Mouse (Mus musculus) forebrain, embryonic 15.5 days (tissue): ENCODE results near the gene Dclk2. TPM values are rescaled to one million over a fixed set of nuclear protein-coding genes. Genes with fewer than 3 reads are reported as not detected.

ENCODE experiments used
- ATAC-seq: fragments of 200-750 bp; cut with Nextera tagmentation; replicated peaks from 2 replicates; pipeline ENCODE4 v1.8.0; 2017; ENCODE audit warnings: mild to moderate bottlenecking, moderate TSS enrichment, moderate library complexity
- H3K27ac ChIP-seq: fragments of 300-500 bp; sonication (generic); replicated peaks from 2 replicates; pipeline ENCODE4 v1.5.1; 2015; ENCODE audit warnings: mild to moderate bottlenecking, inconsistent platforms
- H3K27me3 ChIP-seq: fragments of 300-500 bp; sonication (generic); 2 replicates; pipeline ENCODE4 v1.6.1; 2015; ENCODE audit warnings: inconsistent platforms
- H3K36me3 ChIP-seq: fragments of 300-500 bp; sonication (generic); 2 replicates; pipeline ENCODE4 v1.6.1; 2015; ENCODE audit warnings: mild to moderate bottlenecking, inconsistent platforms
- H3K4me1 ChIP-seq: fragments of 300-500 bp; sonication (generic); 2 replicates; pipeline ENCODE4 v1.6.1; 2015; ENCODE audit warnings: inconsistent platforms
- H3K4me2 ChIP-seq: fragments of 300-500 bp; sonication (generic); replicated peaks from 2 replicates; pipeline ENCODE4 v1.6.1; 2015; ENCODE audit warnings: mild to moderate bottlenecking, inconsistent platforms
- H3K4me3 ChIP-seq: fragments of 300-500 bp; sonication (generic); 2 replicates; pipeline ENCODE4 v1.5.1; 2015; ENCODE audit warnings: mild to moderate bottlenecking, inconsistent platforms
- H3K9ac ChIP-seq: fragments of 300-500 bp; sonication (generic); replicated peaks from 2 replicates; pipeline ENCODE4 v1.6.1; 2015; ENCODE audit warnings: mild to moderate bottlenecking, inconsistent platforms
- H3K9me3 ChIP-seq: fragments of 300-500 bp; sonication (generic); 2 replicates; pipeline ENCODE4 v1.6.1; 2016; ENCODE audit warnings: inconsistent platforms
- WGBS: fragments of 180-500 bp; shearing (Covaris S2); methylation state at CpG from one replicate; pipeline ENCODE4 v1.1.7; 2015; ENCODE audit warnings: mixed read lengths; 5-methylcytosine and 5-hydroxymethylcytosine counted together
- polyA plus RNA-seq: library from polyadenylated mRNA; unstranded; fragments of >200 nt; fragmentation: Nextera tagmentation; extraction: Ambion mirVana; gene quantifications from 2 replicates; pipeline ENCODE4 v1.2.1, GENCODE M21; 2015

Gene Dclk2
- polyA plus RNA-seq, 1 experiment from 2014 or later = 106 TPM

DNA sequence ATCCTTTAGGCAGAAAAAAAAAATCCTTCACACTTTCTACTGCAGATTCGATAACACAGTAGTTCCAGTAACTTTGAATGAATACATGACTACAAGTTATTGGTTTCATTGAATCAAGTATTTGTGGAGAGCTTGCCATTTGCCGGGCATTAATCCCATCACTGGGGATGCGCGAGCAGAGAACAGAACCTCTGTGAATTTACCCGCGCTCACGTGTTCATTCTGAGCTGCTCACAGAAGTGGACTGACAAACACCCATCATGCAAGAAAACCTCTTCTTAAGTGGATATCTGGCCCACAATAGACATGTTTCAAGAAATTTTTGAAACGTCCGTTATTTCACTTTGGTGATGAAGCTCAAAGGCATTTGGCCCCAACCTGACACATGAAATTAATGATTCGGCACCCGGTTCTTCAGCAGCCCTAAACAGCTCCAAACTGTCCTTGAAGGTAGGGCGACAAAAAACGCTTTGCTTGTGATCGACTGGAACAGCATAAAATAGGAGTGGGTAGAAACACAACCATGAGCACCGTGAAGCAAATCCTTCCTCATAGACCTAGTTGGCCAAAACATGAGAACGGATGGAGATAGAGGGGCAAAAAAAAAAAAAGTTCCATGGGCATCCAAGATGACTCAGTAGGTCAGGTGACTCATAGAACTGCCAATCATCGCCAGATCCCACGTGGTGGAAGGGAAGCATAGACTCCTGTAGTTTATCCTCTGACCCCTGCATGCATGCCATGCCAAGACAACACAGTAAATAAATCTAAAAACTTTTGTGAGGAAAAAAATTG lies 726 bp upstream of the Dclk2 start:
- Histone ChIP-seq H3K4me3 (peak overlapping the region; percentile 88), H3K27ac (peak overlapping the region; percentile 97), H3K9ac (peak overlapping the region; percentile 97), H3K4me1 (peaks cover 33% of the 10 kb centered on the region), H3K36me3 (peaks cover 3% of the 10 kb centered on the region; the same call in 1 of the 2 replicates), H3K9me3 (no peaks in the 10 kb centered on the region), H3K4me2 (peak overlapping the region; percentile 78), H3K27me3 (no peaks in the 10 kb centered on the region)
- no peak for ATAC-seq
- WGBS = 67% methylated on average over 18 of the region's 18 CpGs

DNA sequence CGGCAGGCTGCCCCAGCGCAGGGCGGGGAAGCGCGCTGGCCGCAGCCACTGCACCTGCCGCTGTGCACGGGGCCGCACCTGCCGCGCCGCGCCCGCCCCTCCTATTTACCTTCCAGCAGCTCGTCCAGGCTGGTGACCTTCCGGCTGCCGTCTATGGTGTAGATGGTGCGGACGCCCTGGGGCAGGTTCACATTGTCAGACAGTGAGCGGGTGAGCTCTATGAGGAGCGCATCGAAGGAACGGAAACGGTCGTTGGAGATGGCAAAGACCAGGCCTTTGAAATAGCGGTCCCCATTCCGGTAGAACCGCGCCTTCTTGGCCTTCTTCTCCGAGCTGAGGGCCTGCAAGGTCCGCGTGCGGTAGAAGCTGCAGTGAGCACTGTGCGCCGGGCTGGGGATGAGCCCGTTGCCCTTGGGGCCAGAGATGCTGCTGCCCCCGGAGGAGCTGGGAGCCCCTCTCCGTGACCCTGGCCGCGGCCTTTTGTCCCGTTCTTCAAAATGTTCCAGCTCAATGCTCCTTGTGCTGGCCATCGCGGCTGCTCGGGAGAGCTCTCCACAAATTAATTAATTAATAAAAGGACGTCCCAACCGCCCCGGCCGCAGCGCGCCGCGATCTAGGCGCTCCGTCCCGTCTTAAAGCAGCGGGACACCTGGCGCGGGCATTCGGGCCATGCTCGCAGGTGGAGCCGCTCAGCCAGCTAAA lies 860 bp downstream of the Dclk2 start:
- H3K4me2 ChIP-seq = peak overlapping the region; percentile 78
- H3K4me3 ChIP-seq = peak overlapping the region; percentile 88
- H3K36me3 ChIP-seq = peaks cover 4% of the 10 kb centered on the region; the same call in 1 of the 2 replicates
- whole genome bisulfite sequencing = under 1% methylated on average over 61 of the region's 61 CpGs
- no peaks in the 10 kb centered on the region for H3K9me3 ChIP-seq
- H3K4me1 ChIP-seq = peaks cover 40% of the 10 kb centered on the region
- peak overlapping the region; percentile 97 for H3K9ac ChIP-seq
- peak; percentile 53 for ATAC-seq
- H3K27me3 ChIP-seq = no peaks in the 10 kb centered on the region
- H3K27ac ChIP-seq = peak overlapping the region; percentile 97

DNA sequence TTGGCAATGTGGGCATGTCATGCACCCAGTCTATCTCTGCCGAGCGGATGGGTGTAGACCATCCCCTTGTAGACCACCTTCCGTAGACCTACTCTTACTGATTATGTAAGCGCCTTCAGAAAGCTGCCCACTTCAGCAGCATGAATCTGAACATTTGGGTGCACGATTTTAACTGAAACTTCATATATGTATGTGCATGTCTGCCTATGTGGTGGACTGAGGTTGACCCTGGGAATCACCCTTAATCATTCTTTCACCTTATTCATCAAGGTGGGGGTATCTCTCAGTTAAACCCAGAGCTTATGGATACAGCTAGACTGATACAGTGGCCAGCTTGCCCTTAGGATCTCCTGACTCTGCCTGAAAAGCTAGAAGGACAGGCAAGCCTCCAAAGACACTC lies 3.6 kb downstream of the Dclk2 start:
- H3K27ac ChIP-seq = no peak overlapping the region
- no peaks in the 10 kb centered on the region for H3K9me3 ChIP-seq
- WGBS = 93% methylated on average over 5 of the region's 5 CpGs
- ATAC-seq = no peak
- peak overlapping the region; percentile 88 for H3K4me3 ChIP-seq
- H3K4me2 ChIP-seq = peak overlapping the region; percentile 78
- no peak overlapping the region for H3K9ac ChIP-seq
- no peaks in the 10 kb centered on the region for H3K27me3 ChIP-seq
- H3K36me3 ChIP-seq = peaks cover 4% of the 10 kb centered on the region; the same call in 1 of the 2 replicates
- H3K4me1 ChIP-seq = peaks cover 49% of the 10 kb centered on the region

DNA sequence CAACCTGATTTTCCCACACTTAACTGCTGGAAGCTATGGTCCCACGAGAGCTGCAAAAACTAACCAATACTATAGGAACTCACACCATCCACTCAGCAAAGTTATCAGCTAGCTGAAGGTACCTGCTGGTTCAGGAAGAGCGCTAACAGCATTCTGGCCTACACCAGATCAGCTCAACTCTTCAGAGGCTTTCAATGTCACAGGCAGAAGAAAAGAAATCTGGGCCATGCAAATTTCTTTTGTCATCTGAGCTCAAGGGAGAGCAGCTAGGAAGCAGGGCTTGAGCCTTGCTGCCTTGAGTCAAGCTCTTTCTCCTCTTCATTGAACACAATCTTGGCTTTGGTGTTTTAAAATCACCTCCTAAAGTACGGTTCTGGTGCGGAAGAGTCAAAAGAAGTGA lies 4.0 kb downstream of the Dclk2 start:
- H3K4me2 ChIP-seq = peak overlapping the region; percentile 78
- H3K27me3 ChIP-seq = no peaks in the 10 kb centered on the region
- H3K9ac ChIP-seq = no peak overlapping the region
- peaks cover 4% of the 10 kb centered on the region; the same call in 1 of the 2 replicates for H3K36me3 ChIP-seq
- peak overlapping the region; percentile 88 for H3K4me3 ChIP-seq
- H3K27ac ChIP-seq = no peak overlapping the region
- 93% methylated on average over 4 of the region's 4 CpGs for WGBS
- ATAC-seq = no peak
- no peaks in the 10 kb centered on the region for H3K9me3 ChIP-seq
- H3K4me1 ChIP-seq = peaks cover 49% of the 10 kb centered on the region

DNA sequence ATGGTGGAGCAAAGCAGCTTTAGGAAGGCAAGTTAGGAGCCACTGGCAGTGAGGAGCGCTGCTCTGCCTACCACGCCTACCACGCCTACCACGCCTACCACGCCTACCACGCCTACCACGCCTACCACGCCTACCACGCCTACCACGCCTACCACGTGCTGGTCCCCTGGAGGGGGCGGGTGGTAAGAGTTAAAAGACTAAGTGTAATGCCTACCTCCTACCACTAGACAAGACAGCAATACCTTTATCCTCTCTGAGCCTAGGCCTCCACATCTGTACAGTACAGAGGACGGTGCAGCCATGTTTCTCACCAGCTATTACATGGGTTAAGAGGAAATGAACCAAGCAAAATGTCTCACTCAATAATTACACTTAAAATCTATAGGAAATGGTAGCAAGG lies 5.4 kb downstream of the Dclk2 start:
- 59% methylated on average over 13 of the region's 13 CpGs for WGBS
- Histone ChIP-seq H3K4me1 (peaks cover 44% of the 10 kb centered on the region), H3K9me3 (no peaks in the 10 kb centered on the region), H3K36me3 (peaks cover 4% of the 10 kb centered on the region; the same call in 1 of the 2 replicates), H3K27me3 (no peaks in the 10 kb centered on the region), H3K4me2 (no peak overlapping the region), H3K27ac (no peak overlapping the region), H3K9ac (no peak overlapping the region), H3K4me3 (no peak overlapping the region)
- ATAC-seq = no peak

DNA sequence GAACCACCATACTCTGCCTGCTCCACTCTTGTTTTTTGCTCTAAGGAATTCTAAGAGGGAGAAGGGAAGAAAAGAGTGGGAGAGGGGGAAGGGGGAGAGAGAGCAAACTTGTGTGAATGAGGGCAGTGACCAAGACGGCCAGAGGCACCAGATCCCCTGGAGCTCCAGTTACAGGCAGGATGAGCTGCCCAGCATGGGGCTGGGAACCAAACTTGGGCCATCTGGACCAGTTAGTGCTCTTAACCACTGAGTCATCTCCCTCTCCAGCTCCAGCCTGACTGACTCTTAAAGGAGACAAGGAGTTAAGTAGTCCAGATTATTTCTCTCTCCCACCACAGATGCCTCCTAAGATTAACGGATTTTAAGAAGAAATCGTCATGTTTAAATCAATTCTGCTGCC lies 6.3 kb downstream of the Dclk2 start:
- H3K4me1 ChIP-seq = peaks cover 44% of the 10 kb centered on the region

DNA sequence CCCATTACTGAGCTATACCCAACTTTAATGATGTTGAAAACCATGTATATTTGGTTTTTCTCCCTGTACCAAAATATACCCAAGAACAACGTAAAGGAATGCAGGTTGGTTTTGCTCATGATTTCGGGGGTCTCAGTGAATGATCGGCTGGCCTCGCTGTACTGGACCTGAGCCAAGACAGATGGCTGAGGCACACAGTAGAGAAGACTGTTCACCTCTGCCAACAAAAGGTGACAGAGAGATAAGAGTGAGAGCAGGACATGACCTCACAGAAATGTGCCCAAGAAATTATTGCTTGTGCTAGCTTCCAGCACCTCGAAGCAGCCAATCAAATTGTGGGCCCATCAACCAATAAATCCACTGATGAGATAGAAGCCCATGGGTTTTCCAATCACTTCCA lies 22.3 kb downstream of the Dclk2 start:
- WGBS = 93% methylated on average over 5 of the region's 5 CpGs
- Histone ChIP-seq H3K9me3 (no peaks in the 10 kb centered on the region), H3K9ac (no peak overlapping the region), H3K36me3 (peaks cover 20% of the 10 kb centered on the region), H3K27me3 (no peaks in the 10 kb centered on the region), H3K27ac (no peak overlapping the region), H3K4me2 (no peak overlapping the region), H3K4me3 (no peak overlapping the region), H3K4me1 (peaks cover 4% of the 10 kb centered on the region)
- ATAC-seq = no peak

More for the DNA sequence above, 6.3 kb downstream of the Dclk2 start:
- Histone ChIP-seq H3K4me3 (no peak overlapping the region), H3K27ac (no peak overlapping the region), H3K9ac (no peak overlapping the region), H3K4me2 (no peak overlapping the region), H3K9me3 (no peaks in the 10 kb centered on the region), H3K36me3 (peaks cover 4% of the 10 kb centered on the region; the same call in 1 of the 2 replicates), H3K27me3 (no peaks in the 10 kb centered on the region)
- no peak for ATAC-seq
- WGBS = 67% methylated on average over 3 of the region's 3 CpGs

DNA sequence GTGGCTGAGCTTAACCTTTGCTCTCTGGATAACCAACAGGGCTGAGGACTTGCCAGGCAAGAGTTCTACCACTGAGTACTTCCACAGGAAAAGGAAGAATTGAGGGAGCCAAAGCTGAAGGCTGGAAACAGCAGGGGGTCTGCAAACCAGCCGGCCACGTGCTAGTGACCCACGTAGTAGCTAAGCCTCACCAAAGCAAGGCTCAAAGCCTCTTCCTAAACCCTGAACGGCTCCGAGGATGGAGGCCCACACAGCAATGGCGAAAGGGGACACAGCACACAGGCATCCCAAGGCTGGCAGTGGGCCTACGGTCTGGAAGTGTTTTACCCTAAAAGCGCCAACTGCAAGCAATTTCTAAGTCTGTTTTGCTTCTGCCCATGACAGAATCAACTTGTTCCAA lies 23.1 kb downstream of the Dclk2 start:
- Histone ChIP-seq H3K9ac (no peak overlapping the region), H3K27ac (0 out of 2 replicates have a peak overlapping the region, but pooled peaks have one; percentile 15), H3K9me3 (no peaks in the 10 kb centered on the region), H3K36me3 (peaks cover 13% of the 10 kb centered on the region), H3K4me1 (peaks cover 4% of the 10 kb centered on the region), H3K4me2 (no peak overlapping the region), H3K27me3 (no peaks in the 10 kb centered on the region), H3K4me3 (no peak overlapping the region)
- ATAC-seq = peak; percentile 19; the same call in 1 of the 2 replicates
- WGBS = 49% methylated on average over 8 of the region's 8 CpGs

DNA sequence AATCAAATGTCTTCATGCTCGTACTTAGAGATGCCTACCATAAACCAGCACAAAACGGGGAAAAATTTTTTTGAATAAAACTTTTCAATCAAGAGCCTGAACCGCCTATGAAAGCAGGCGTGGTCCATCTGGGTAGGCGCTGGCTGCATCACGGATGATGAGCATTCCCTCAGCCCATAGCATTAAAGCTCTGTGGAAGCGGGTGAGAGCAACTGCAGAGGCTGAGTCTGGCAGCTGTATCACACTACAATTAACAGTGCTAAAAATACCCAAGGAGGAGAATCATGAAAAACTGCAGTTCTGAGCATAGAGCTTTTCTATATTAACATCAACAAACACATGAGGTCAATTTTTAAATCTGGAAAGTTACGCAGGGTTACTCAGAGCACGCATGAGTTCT lies 23.6 kb downstream of the Dclk2 start:
- Histone ChIP-seq H3K4me1 (peaks cover 4% of the 10 kb centered on the region), H3K9ac (no peak overlapping the region), H3K36me3 (peaks cover 10% of the 10 kb centered on the region), H3K4me2 (no peak overlapping the region), H3K4me3 (no peak overlapping the region), H3K27me3 (no peaks in the 10 kb centered on the region), H3K27ac (no peak overlapping the region), H3K9me3 (no peaks in the 10 kb centered on the region)
- WGBS = 81% methylated on average over 9 of the region's 9 CpGs
- ATAC-seq = peak; percentile 69; the same call in 1 of the 2 replicates

DNA sequence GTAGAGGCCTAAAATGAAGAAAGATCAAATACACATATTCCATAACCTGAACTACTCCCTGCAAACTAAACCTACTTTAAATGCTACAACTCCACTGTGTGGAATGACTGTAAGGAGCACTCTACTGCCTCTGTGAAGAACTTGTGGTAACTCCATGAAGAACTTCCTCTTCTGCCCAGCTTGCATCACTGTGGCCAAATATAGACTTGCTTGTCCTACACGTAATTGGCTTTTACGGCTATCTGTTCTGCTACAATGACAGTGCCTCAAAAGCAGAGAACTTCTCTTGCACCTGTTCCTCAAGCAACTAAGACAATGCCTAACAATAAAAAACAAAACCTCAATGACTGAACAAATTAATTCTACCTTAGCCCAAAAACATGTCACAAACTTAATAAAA lies 26.2 kb downstream of the Dclk2 start:
- no peak overlapping the region for H3K9ac ChIP-seq
- no peak for ATAC-seq
- H3K27me3 ChIP-seq = no peaks in the 10 kb centered on the region
- no peak overlapping the region for H3K27ac ChIP-seq
- no peak overlapping the region for H3K4me2 ChIP-seq
- 85% methylated on average over 2 of the region's 2 CpGs for WGBS
- H3K9me3 ChIP-seq = no peaks in the 10 kb centered on the region
- no peak overlapping the region for H3K4me3 ChIP-seq
- no peaks in the 10 kb centered on the region for H3K36me3 ChIP-seq
- peaks cover 18% of the 10 kb centered on the region for H3K4me1 ChIP-seq

DNA sequence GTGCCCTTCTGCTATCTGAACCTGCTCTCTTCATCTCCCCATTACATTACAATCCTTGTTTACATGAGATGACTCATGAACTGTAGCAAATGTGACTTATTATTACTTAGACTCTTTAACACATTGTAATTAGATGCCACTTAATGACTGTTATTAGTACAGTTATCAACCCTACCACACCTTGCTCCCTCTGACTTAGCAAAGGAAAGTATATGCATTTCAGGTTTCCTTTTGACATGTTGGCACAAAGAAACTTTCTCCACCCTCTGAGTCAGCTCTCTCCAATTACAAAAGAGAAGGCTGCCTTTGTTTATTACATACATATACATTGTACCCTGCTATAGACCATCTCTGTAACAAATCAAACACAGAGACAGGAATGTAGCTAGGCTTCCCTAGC lies 33.1 kb downstream of the Dclk2 start:
- Histone ChIP-seq H3K36me3 (no peaks in the 10 kb centered on the region), H3K27me3 (no peaks in the 10 kb centered on the region), H3K4me2 (no peak overlapping the region), H3K27ac (no peak overlapping the region), H3K4me3 (no peak overlapping the region), H3K4me1 (peaks cover 27% of the 10 kb centered on the region), H3K9ac (no peak overlapping the region), H3K9me3 (no peaks in the 10 kb centered on the region)
- ATAC-seq = no peak

DNA sequence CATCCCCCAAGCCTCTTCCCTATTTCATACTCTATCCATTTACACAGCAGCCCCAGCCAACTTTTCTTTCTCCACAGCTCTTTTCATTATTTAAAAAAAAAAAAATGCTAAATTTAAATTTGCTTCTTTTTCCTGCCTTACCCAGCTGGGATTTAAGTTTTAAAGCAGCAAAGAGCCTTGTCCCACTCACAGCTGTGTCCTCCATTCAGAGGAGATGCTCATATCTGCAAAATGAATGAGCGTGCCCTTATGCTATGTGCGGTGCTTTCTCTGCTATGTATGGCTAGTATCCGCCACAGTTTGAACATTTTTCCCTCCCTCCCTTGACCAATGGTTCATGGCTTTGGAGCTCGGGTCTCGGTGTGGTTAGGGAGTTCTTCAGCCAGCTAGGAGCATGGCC lies 35.5 kb downstream of the Dclk2 start:
- no peaks in the 10 kb centered on the region for H3K27me3 ChIP-seq
- 96% methylated on average over 5 of the region's 5 CpGs for WGBS
- no peak overlapping the region for H3K4me3 ChIP-seq
- no peaks in the 10 kb centered on the region for H3K9me3 ChIP-seq
- no peaks in the 10 kb centered on the region for H3K36me3 ChIP-seq
- peaks cover 27% of the 10 kb centered on the region for H3K4me1 ChIP-seq
- H3K4me2 ChIP-seq = no peak overlapping the region
- ATAC-seq = no peak
- no peak overlapping the region for H3K9ac ChIP-seq
- H3K27ac ChIP-seq = no peak overlapping the region
